Mouse (Mus musculus): ENCODE measurements around the gene Derl3. TPM values are rescaled to one million over a fixed set of nuclear protein-coding genes. Genes with fewer than 3 reads are reported as not detected.

Derl3 gene
- total and polyA plus RNA-seq, 2 experiments from 2014 or later: 0.63 to 1.8 TPM

DNA sequence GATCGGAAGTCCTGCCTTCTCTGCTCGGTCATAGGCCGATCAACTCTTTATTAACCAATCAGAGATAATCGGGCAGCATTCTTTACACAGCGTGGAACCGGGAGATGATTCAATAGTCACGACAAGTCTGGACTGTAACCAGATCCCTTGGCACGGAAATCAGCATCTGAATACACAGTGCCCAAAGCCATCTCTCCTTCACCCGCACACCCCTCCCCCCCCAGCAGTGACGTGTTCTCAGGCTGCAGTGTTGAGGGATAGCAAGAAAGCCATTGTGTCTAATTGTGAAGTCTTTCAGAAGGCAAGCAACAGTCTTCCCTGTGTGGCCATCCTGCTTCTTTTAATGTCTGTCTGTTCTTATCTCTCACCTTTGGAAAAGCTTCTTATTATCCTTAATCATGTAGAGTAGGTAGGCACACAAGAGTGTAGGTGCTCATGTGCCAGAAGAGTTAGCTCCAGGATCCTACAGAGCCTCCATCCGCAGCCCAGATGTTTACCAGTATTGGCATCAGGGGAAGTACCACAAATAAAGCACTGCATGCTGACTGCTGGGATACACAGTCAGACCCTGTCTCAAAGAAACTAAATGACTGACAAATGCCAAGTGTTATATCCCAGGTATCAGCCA is 20.2 kb upstream of the Derl3 start:
- H3K4me1 ChIP-seq (ENCODE audit: insufficient read depth, low read length): peaks cover 10% of the 10 kb centered on the region
- H3K9ac ChIP-seq (replicated peaks; ENCODE audit: low read length): peak overlapping the region; percentile 28
- peak overlapping the region; percentile 25 for H3K4me3 ChIP-seq (ENCODE audit: low read length)
- H3K9me3 ChIP-seq (ENCODE audit: low read length): no peaks in the 10 kb centered on the region
- ATAC-seq (peak; percentile 99), DNase-seq (ENCODE audit: low spot score) (peak; percentile 96)
- peak overlapping the region; percentile 50 for H3K4me2 ChIP-seq (ENCODE audit: low read depth, low read length)
- peak overlapping the region; percentile 81 for H3K27ac ChIP-seq
- no peaks in the 10 kb centered on the region for H3K27me3 ChIP-seq (ENCODE audit: insufficient read depth, low read length)
- no peaks in the 10 kb centered on the region for H3K36me3 ChIP-seq (ENCODE audit: insufficient read depth, low read length)
- TF ChIP-seq CTCF (IDR thresholded peaks at IDR 0.05; ENCODE audit: low read depth): no peak
- WGBS: under 1% methylated on average over 11 of the region's 11 CpGs

DNA sequence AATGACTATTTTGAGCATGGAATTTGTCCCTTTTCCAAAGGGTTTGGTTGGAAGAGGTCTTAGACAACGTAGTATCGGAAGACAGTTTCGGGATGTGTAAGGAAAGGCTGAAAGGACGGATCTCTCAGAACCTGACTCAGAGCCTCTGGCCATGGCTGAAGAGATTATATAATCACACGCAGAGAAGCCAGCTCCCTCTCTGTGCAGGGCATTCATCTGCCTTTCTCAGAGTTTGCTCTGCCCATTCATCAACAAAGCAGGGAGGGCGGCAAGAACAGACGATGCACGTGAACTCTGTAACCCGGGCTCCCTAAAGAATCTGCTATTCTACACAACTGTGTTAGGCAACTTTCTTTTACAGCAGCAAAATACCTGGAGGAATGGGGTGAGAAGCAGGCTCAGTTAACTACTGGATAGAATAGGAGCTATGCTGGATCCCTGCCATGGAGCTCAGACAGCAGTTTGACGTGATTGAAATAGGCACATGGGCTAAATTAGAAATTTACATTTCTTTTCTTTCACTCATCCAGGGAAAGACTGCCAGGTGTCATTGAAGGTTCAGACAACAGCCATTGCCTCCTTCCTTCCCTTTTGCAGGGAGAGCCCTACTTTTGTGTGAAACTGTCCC is 19.6 kb upstream of the Derl3 start:
- H3K9ac ChIP-seq (replicated peaks; ENCODE audit: low read length): peak overlapping the region; percentile 28
- H3K27me3 ChIP-seq (ENCODE audit: insufficient read depth, low read length): no peaks in the 10 kb centered on the region
- H3K36me3 ChIP-seq (ENCODE audit: insufficient read depth, low read length): no peaks in the 10 kb centered on the region
- peak overlapping the region; percentile 25 for H3K4me3 ChIP-seq (ENCODE audit: low read length)
- 12% methylated on average over 10 of the region's 10 CpGs for WGBS
- peak overlapping the region; percentile 50 for H3K4me2 ChIP-seq (ENCODE audit: low read depth, low read length)
- no peak for ATAC-seq
- peak overlapping the region; percentile 81 for H3K27ac ChIP-seq
- H3K4me1 ChIP-seq (ENCODE audit: insufficient read depth, low read length): peaks cover 10% of the 10 kb centered on the region
- peak; percentile 50 for DNase-seq (ENCODE audit: low spot score)
- H3K9me3 ChIP-seq (ENCODE audit: low read length): no peaks in the 10 kb centered on the region
- TF ChIP-seq CTCF (IDR thresholded peaks at IDR 0.05; ENCODE audit: low read depth): no peak

DNA sequence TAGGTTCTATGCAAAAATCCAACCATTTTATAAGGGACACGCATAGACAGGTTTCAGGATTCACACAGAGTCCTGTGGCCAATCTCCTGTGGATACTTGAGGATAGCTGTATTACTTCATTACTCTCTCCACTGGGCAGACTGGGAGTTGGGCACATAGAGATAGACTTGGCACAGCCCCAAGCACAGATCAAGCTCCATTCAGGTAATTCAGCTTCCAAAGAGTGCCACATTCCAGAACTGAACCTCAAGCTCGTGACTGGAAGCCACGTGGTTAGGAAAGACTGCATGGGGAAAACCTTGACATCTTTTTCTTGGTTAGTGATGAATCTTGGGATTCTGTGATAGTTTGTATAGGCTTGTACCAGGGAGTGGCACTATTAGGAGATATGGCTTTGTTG is 14.4 kb upstream of the Derl3 start:
- no peak overlapping the region for H3K9ac ChIP-seq (replicated peaks; ENCODE audit: low read length)
- WGBS: 78% methylated on average over 3 of the region's 3 CpGs

DNA sequence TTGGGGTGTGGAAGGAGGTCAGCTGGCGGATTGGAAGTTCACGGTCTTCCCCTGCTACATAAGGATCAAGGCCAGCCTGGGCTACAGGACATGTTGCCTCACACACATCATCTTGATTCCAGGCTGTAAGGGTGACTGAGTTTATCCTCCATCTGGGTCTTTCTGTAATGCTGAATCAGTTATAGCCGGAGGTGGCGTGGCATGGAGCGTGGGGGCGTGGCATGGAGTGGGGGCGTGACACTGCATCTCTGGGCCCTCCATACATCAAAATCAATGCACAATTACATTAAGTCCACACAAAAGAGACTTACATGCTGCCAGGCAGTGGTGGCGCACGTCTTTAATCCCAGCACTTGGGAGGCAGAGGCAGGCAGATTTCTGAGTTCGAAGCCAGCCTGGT is 12.9 kb upstream of the Derl3 start:
- no peaks in the 10 kb centered on the region for H3K9me3 ChIP-seq (ENCODE audit: low read length)
- no peaks in the 10 kb centered on the region for H3K27me3 ChIP-seq (ENCODE audit: insufficient read depth, low read length)
- no peak for TF ChIP-seq CTCF (IDR thresholded peaks at IDR 0.05; ENCODE audit: low read depth)
- H3K4me1 ChIP-seq (ENCODE audit: insufficient read depth, low read length): no peaks in the 10 kb centered on the region
- DNase-seq (ENCODE audit: low spot score): no peak
- no peak for ATAC-seq
- 92% methylated on average over 10 of the region's 10 CpGs for WGBS
- no peak overlapping the region for H3K27ac ChIP-seq
- H3K4me3 ChIP-seq (ENCODE audit: low read length): no peak overlapping the region
- H3K36me3 ChIP-seq (ENCODE audit: insufficient read depth, low read length): no peaks in the 10 kb centered on the region
- H3K9ac ChIP-seq (replicated peaks; ENCODE audit: low read length): no peak overlapping the region
- H3K4me2 ChIP-seq (ENCODE audit: low read depth, low read length): no peak overlapping the region

More for the DNA sequence above, 14.4 kb upstream of the Derl3 start:
- Histone ChIP-seq H3K9me3 (ENCODE audit: low read length) (no peaks in the 10 kb centered on the region), H3K27me3 (ENCODE audit: insufficient read depth, low read length) (no peaks in the 10 kb centered on the region), H3K27ac (no peak overlapping the region), H3K4me1 (ENCODE audit: insufficient read depth, low read length) (peaks cover under 1% of the 10 kb centered on the region; the same call in 1 of the 2 replicates), H3K4me3 (ENCODE audit: low read length) (no peak overlapping the region), H3K4me2 (ENCODE audit: low read depth, low read length) (no peak overlapping the region), H3K36me3 (ENCODE audit: insufficient read depth, low read length) (no peaks in the 10 kb centered on the region)
- DNase-seq (ENCODE audit: low spot score): no peak
- TF ChIP-seq CTCF (IDR thresholded peaks at IDR 0.05; ENCODE audit: low read depth): no peak
- ATAC-seq: no peak

DNA sequence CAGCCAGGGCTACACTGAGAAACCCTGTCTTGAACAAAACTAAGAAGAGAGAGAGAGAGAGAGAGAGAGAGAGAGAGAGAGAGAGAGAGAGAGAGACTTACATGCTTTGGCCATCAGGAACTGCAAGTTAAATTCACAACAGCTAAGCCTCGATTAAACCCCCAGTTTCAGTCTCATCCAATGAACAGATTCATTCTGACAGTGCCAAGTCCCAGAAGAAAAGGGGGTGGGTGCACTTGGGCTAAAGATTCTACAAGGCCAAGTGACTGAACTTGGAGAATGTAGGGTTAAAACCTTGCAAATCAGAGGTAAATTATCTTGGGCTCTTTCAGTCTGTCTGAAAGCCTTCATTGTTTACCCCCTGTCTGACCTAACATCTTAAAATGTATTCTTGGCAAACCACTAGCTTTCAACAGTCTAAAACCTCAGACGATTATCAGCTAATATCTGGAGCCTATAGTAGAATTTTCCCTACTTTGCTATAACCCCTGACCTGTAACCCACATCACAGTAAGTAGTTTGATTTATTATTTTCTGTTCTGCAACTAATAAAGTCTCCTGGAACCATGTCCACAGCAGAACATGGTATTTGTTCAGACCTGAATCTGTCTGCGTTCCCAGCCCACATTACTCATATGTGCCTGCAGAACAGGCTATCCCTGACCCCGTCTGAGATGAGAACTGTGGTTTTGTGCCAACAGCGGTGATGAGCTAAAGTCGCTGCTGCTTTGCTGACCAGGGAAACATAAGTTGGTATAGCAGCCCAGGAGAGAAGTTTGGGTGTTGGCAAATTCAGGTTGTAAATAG is 12.2 kb upstream of the Derl3 start:
- Histone ChIP-seq H3K4me3 (ENCODE audit: low read length) (no peak overlapping the region), H3K9me3 (ENCODE audit: low read length) (no peaks in the 10 kb centered on the region), H3K9ac (replicated peaks; ENCODE audit: low read length) (no peak overlapping the region), H3K4me2 (ENCODE audit: low read depth, low read length) (no peak overlapping the region), H3K27me3 (ENCODE audit: insufficient read depth, low read length) (no peaks in the 10 kb centered on the region), H3K27ac (no peak overlapping the region), H3K4me1 (ENCODE audit: insufficient read depth, low read length) (no peaks in the 10 kb centered on the region), H3K36me3 (ENCODE audit: insufficient read depth, low read length) (no peaks in the 10 kb centered on the region)
- 34% methylated on average over 6 of the region's 6 CpGs for WGBS
- ATAC-seq: no peak
- no peak for TF ChIP-seq CTCF (IDR thresholded peaks at IDR 0.05; ENCODE audit: low read depth)
- DNase-seq (ENCODE audit: low spot score): no peak

DNA sequence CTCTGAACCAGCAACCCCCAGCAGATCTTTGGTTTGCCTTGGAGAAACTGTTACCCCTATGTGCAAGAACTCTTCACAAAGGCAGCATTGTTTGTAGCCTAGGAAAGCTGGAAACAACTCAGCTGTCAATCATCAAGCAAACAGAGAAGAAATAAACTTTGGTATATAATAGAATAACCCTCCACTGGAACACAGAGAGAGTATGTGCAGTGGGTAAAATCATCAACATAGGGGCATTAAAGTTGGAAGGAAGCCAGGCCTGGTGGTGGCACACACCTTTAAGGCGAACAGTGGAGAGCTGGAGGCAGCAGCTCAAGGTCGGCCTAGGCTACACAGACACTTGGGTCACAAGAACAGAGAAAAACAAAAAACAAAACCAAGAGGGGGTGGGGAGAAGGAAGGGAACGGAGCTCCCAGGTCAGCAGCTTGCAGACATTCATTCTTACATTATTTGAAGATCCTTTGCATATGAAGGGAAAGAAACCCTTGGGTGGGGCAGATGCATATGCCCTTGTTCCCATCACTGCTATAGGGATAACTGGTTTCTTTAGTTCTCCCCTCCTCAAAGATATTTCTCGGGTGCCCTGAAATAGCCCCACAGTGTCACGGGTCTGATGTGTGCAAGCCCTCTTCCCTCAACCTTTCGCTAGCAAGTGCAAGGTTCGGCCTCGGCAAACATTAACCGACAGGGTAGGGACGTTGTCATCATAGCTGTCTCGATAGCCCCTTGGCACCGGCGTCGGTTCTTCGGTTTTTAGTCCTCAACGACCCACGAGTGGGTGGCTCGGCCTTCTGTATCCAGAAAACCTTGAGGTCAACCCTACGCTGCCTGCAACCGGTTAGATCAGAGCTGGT is 11.4 kb upstream of the Derl3 start:
- Histone ChIP-seq H3K27me3 (ENCODE audit: insufficient read depth, low read length) (no peaks in the 10 kb centered on the region), H3K9ac (replicated peaks; ENCODE audit: low read length) (no peak overlapping the region), H3K27ac (no peak overlapping the region), H3K36me3 (ENCODE audit: insufficient read depth, low read length) (no peaks in the 10 kb centered on the region), H3K4me1 (ENCODE audit: insufficient read depth, low read length) (no peaks in the 10 kb centered on the region), H3K4me3 (ENCODE audit: low read length) (no peak overlapping the region), H3K4me2 (ENCODE audit: low read depth, low read length) (no peak overlapping the region), H3K9me3 (ENCODE audit: low read length) (no peaks in the 10 kb centered on the region)
- ATAC-seq (peak; percentile 34; the same call in 1 of the 2 replicates), DNase-seq (ENCODE audit: low spot score) (no peak)
- TF ChIP-seq CTCF (IDR thresholded peaks at IDR 0.05; ENCODE audit: low read depth): no peak
- WGBS: 19% methylated on average over 20 of the region's 20 CpGs
